Mouse (Mus musculus) forebrain, embryonic 14.5 days (tissue): ENCODE results near the gene Ptbp1. TPM values are rescaled to one million over a fixed set of nuclear protein-coding genes. Genes with fewer than 3 reads are reported as not detected.

Source experiments
- ATAC-seq: fragments of 200-750 bp; cut with Nextera tagmentation; 2 replicates; pipeline ENCODE4 v1.8.0; 2017; ENCODE audit warnings: mild to moderate bottlenecking, moderate library complexity
- DNase-seq: peaks from one replicate; pipeline ENCODE4 v3.0.0-alpha.2; 2015; ENCODE audit warnings: low spot score
- H3K27ac ChIP-seq: fragments of 300-500 bp; sonication (generic); 2 replicates; pipeline ENCODE4 v1.5.1; 2014; ENCODE audit warnings: low read depth, mild to moderate bottlenecking, control low read depth, low read length, moderate library complexity
- H3K27me3 ChIP-seq: fragments of 300-500 bp; sonication (generic); replicated peaks from 2 replicates; pipeline ENCODE4 v1.6.1; 2014; ENCODE audit warnings: low read length, control low read depth, mixed read lengths; ENCODE audit not compliant: control insufficient read depth, insufficient read depth
- H3K36me3 ChIP-seq: fragments of 300-500 bp; sonication (generic); 2 replicates; pipeline ENCODE4 v1.6.1; 2014; ENCODE audit warnings: low read length, control low read depth; ENCODE audit not compliant: control insufficient read depth, insufficient read depth
- H3K4me1 ChIP-seq: fragments of 300-500 bp; sonication (generic); 2 replicates; pipeline ENCODE4 v1.6.1; 2014; ENCODE audit warnings: antibody characterized with exemption, low read length, control low read depth; ENCODE audit not compliant: control insufficient read depth, insufficient read depth
- H3K4me2 ChIP-seq: fragments of 300-500 bp; sonication (generic); 2 replicates; pipeline ENCODE4 v1.6.1; 2014; ENCODE audit warnings: mild to moderate bottlenecking, control low read depth, low read length
- H3K4me3 ChIP-seq: fragments of 300-500 bp; sonication (generic); 2 replicates; pipeline ENCODE4 v1.5.1; 2014; ENCODE audit warnings: low read depth, low read length, control low read depth
- H3K9ac ChIP-seq: fragments of 300-500 bp; sonication (generic); 2 replicates; pipeline ENCODE4 v1.6.1; 2014; ENCODE audit warnings: mild to moderate bottlenecking, low read length, control low read depth, moderate library complexity
- H3K9me3 ChIP-seq: fragments of 300-500 bp; sonication (generic); replicated peaks from 2 replicates; pipeline ENCODE4 v1.6.1; 2016; ENCODE audit warnings: low read length, control low read depth, mixed read lengths; ENCODE audit not compliant: control insufficient read depth
- WGBS: fragments of 180-500 bp; shearing (Covaris S2); extraction: QIAGEN DNeasy Blood & Tissue Kit; methylation state at CpG from one replicate; pipeline ENCODE4 v1.1.7; 2014; 5-methylcytosine and 5-hydroxymethylcytosine counted together
- polyA plus RNA-seq: library from polyadenylated mRNA; unstranded; fragments of >200 nt; fragmentation: Nextera tagmentation; extraction: Ambion mirVana; gene quantifications from 2 replicates; pipeline ENCODE4 v1.2.1, GENCODE M21; 2014

Gene Ptbp1
- polyA plus RNA-seq, 1 experiment from 2014 or later, result 98.2 TPM

- Histone ChIP-seq H3K4me2 (no peak overlapping the region), H3K36me3 (peaks cover 84% of the 10 kb centered on the region), H3K27ac (peak overlapping the region; percentile 39; the same call in 1 of the 2 replicates), H3K27me3 (no peaks in the 10 kb centered on the region), H3K9me3 (no peaks in the 10 kb centered on the region), H3K4me1 (peaks cover 4% of the 10 kb centered on the region; the same call in 1 of the 2 replicates), H3K9ac (no peak overlapping the region), H3K4me3 (no peak overlapping the region)
- no peak for DNase-seq
- no peak for ATAC-seq
- 76% methylated on average over 19 of the region's 19 CpGs for WGBS
These were observed 11.6 kb downstream of the Ptbp1 start for GRCm38 (mm10) chr10:79865801-79866295.

DNA sequence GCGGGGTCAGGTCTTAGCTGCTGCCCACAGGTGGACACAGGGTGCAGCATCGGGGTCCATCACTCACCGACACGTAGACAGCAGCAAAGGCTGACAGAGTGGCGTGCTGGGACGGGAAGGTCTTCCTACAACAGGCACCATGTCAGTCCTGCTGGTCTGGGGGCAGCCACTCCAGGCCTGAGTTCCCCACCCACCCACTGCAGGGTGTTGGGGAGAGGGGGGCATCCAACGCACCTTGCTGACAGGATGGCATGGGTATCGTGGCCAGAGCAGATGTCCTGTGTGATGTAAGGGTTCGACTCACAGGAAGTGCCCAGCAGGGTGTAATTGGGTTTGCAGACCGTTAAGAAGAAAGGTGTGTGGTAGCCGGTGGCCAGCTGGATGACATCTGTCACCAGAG, 12.4 kb downstream of the Ptbp1 start:
- no peak overlapping the region for H3K9ac ChIP-seq
- H3K9me3 ChIP-seq, result no peaks in the 10 kb centered on the region
- no peak overlapping the region for H3K4me3 ChIP-seq
- no peak overlapping the region for H3K4me2 ChIP-seq
- H3K27ac ChIP-seq, result 0 out of 2 replicates have a peak overlapping the region, but pooled peaks have one; percentile 4
- no peaks in the 10 kb centered on the region for H3K27me3 ChIP-seq
- peaks cover 84% of the 10 kb centered on the region for H3K36me3 ChIP-seq
- peaks cover 4% of the 10 kb centered on the region for H3K4me1 ChIP-seq
- DNase-seq (no peak), ATAC-seq (no peak)
- WGBS, result 83% methylated on average over 11 of the region's 11 CpGs

GRCm38 (mm10) chr10:79871845-79872244, 17.6 kb downstream of the Ptbp1 start:
- Histone ChIP-seq H3K36me3 (peaks cover 40% of the 10 kb centered on the region), H3K9me3 (no peaks in the 10 kb centered on the region), H3K27me3 (no peaks in the 10 kb centered on the region), H3K9ac (0 out of 2 replicates have a peak overlapping the region, but pooled peaks have one; percentile 17), H3K4me3 (peak overlapping the region; percentile 5; the same call in 1 of the 2 replicates), H3K4me2 (peak overlapping the region; percentile 74), H3K27ac (no peak overlapping the region), H3K4me1 (peaks cover 17% of the 10 kb centered on the region)
- 70% methylated on average over 8 of the region's 8 CpGs for WGBS
- no peak for ATAC-seq
- DNase-seq, result no peak

- Histone ChIP-seq H3K9me3 (no peaks in the 10 kb centered on the region), H3K9ac (peak overlapping the region; percentile 98), H3K4me2 (peak overlapping the region; percentile 74), H3K36me3 (peaks cover 31% of the 10 kb centered on the region), H3K27me3 (no peaks in the 10 kb centered on the region), H3K4me1 (peaks cover 17% of the 10 kb centered on the region), H3K4me3 (peak overlapping the region; percentile 85), H3K27ac (peak overlapping the region; percentile 97; the same call in 1 of the 2 replicates)
- WGBS, result 48% methylated on average over 3 of the region's 3 CpGs
- ATAC-seq (no peak), DNase-seq (no peak)
These were observed 18.6 kb downstream of the Ptbp1 start for GRCm38 (mm10) chr10:79872862-79873261.

DNA sequence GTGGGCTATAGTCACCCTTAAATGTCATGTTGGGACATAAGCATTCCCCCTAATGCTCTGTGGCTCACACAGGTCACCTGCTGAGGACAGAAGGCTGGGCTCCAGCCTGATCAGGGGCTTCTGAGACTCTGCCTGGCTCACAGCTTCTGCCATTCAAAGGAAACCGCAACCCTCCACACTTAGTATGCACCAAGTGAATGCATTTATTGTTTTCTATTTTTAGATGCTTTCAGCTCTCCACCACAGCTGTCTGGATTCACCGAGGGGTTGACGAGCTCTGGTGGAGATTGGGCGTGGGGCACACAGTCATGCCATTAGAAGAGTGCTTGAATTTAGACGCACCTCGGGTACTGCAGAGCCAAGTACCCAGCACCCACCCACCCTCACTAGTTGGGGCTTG, 19.1 kb downstream of the Ptbp1 start:
- DNase-seq (peak; percentile 61), ATAC-seq (peak; percentile 10; the same call in 1 of the 2 replicates)
- Histone ChIP-seq H3K4me1 (peaks cover 17% of the 10 kb centered on the region), H3K4me3 (peak overlapping the region; percentile 85), H3K4me2 (peak overlapping the region; percentile 74), H3K27me3 (no peaks in the 10 kb centered on the region), H3K9ac (peak overlapping the region; percentile 98), H3K27ac (peak overlapping the region; percentile 97), H3K36me3 (peaks cover 31% of the 10 kb centered on the region), H3K9me3 (no peaks in the 10 kb centered on the region)
- WGBS, result 2% methylated on average over 6 of the region's 6 CpGs

GRCm38 (mm10) chr10:79873715-79874289, 19.6 kb downstream of the Ptbp1 start:
- peak overlapping the region; percentile 74 for H3K4me2 ChIP-seq
- H3K9me3 ChIP-seq, result no peaks in the 10 kb centered on the region
- peaks cover 17% of the 10 kb centered on the region for H3K4me1 ChIP-seq
- peaks cover 29% of the 10 kb centered on the region for H3K36me3 ChIP-seq
- H3K4me3 ChIP-seq, result peak overlapping the region; percentile 85
- peak overlapping the region; percentile 97 for H3K27ac ChIP-seq
- WGBS, result under 1% methylated on average over 26 of the region's 26 CpGs
- ATAC-seq, result peak; percentile 54
- no peaks in the 10 kb centered on the region for H3K27me3 ChIP-seq
- peak; percentile 46 for DNase-seq
- H3K9ac ChIP-seq, result peak overlapping the region; percentile 98

DNA sequence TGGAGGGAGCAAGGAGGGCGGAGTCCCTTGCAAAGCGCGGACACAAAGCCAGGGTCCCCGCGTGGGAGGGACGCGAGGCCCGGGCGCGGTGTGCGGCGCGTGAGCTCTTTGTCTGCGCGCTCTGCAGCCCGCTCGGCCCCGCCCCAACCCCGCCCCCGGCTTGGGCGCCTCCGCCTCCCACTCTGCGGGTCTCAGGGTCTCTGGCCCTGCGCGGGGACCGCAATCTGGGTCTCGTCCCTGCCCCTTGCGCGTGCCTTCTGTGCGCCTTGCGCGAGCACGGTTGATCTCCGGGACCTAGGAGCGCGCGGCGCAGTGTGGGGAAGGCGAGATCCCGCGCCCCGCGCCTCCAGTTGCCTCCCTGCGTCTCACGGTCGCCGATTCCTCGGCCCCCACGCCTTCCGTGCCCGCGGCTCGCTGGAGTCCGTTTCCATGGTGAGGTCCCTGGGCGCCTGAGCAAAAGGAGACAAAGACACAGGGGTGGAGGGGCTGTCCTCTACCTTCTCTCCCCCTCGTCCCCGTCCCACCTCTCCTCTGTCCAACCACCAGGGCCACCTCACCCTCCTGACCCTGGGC, 20.1 kb downstream of the Ptbp1 start, which contains the start of the genes Prtn3 and Plppr3:
TSS of gene Prtn3 (plus strand) at position 187 of the 573 bp plus-strand sequence.
TSS of gene Plppr3 (minus strand) at position 345 of the 573 bp plus-strand sequence.
- Histone ChIP-seq H3K9me3 (no peaks in the 10 kb centered on the region), H3K4me1 (peaks cover 14% of the 10 kb centered on the region), H3K4me3 (peak within 1 kb of the TSS; percentile 85), H3K36me3 (peaks cover 24% of the 10 kb centered on the region), H3K4me2 (peak within 1 kb of the TSS; percentile 74), H3K9ac (peak within 1 kb of the TSS; percentile 98), H3K27ac (peak within 1 kb of the TSS; percentile 97), H3K27me3 (no peaks in the 10 kb centered on the region)
- peak; percentile 93 for ATAC-seq
- 0% methylated on average over 51 of the region's 57 CpGs for WGBS
- DNase-seq, result peak; percentile 89

GRCm38 (mm10) chr10:79877174-79877573, 22.9 kb downstream of the Ptbp1 start:
- no peak for ATAC-seq
- Histone ChIP-seq H3K9me3 (no peaks in the 10 kb centered on the region), H3K36me3 (no peaks in the 10 kb centered on the region), H3K4me3 (no peak overlapping the region), H3K4me1 (peaks cover 10% of the 10 kb centered on the region), H3K27me3 (0 out of 2 replicates have a peak, but pooled peaks cover 3% of the 10 kb centered on the region), H3K9ac (no peak overlapping the region), H3K4me2 (no peak overlapping the region), H3K27ac (no peak overlapping the region)
- WGBS, result 56% methylated on average over 1 of the region's 1 CpGs
- no peak for DNase-seq

DNA sequence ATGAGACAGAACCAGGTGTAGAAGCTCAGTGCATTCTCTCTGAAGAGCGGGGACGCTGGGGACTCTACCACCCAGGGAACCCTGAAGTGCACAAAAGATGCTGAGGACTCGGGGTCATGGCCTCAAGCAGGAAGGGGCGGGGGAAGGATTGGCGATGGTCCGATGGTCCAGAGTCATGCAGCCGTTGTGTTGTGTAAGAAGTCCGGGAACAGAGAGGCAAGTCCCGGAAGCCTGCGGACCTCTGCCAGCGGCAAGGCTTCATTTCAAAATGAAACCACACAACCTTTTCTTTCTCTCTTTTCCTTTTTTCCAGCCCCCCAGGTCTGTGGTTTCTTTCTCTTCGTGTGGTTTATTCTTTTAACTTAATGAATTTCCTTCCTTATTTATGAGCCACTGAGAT, 23.5 kb downstream of the Ptbp1 start:
- Histone ChIP-seq H3K36me3 (no peaks in the 10 kb centered on the region), H3K9ac (no peak overlapping the region), H3K4me3 (no peak overlapping the region), H3K9me3 (no peaks in the 10 kb centered on the region), H3K4me2 (no peak overlapping the region), H3K27ac (no peak overlapping the region), H3K27me3 (0 out of 2 replicates have a peak, but pooled peaks cover 9% of the 10 kb centered on the region), H3K4me1 (peaks cover 11% of the 10 kb centered on the region)
- no peak for ATAC-seq
- 56% methylated on average over 12 of the region's 12 CpGs for WGBS
- no peak for DNase-seq
